Mouse (Mus musculus): ENCODE results near the gene Rbm44.

Rbm44 gene

DNA sequence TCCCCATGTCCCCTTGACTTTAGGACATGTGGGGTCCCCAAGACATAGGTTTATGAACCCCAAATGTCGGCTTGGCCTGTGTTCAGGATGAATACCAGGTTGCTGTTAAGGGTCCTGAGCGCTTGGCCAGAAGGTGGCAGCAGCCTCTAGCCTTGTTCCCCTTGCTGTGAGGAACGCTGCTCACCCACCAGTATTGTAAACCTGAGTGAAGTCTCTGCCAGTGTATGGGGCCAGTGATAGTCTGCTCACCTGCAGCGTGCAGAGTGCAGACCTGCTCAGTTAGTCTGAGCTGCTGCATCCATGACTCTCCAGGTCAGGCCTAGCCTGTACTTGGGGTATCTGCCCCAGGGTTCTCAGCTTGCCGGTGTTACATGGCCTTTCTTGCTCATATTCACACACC, 34.2 kb downstream of the Rbm44 start:
- DNase-seq (ENCODE audit: low spot score in 2 of 2), result peak; percentile 55 to 75

DNA sequence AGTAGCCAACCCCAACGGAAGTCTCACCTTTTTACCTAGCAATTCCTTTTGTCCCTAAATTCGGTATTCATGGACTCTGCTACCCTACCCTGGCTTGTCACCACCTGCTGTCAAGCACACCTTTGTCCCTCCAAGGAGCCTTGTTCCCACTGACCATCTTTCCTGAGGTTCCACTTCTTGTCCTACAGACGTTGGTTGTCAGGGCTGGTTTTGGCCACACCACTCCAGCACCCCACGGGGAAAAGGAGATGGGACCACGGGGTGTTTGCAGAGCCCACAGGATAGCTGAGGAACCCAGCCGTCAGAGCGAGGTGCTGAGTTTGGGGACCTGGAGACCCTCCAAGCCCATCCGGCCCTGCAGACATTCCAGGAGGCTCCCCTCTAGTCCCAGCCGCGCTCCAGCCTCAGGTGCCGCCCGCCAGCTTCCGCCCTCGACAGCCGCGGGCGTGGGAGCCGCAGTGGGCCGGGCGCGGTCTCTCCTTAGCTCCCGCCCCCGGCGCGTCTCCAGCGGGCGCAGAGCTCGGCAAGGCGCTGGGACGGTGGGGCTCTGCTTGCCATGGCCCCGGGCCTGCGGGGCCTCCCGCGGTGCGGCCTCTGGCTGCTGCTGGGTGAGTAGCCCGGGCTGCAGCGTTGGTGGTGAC, 34.8 kb downstream of the Rbm44 start, which contains the start of gene Ramp1:
TSS of gene Ramp1 (plus strand) at position 290 of the 641 bp plus-strand sequence.
- DNase-seq (ENCODE audit: low spot score in 2 of 2), result peak in 1 of 2 experiments; percentile 26

DNA sequence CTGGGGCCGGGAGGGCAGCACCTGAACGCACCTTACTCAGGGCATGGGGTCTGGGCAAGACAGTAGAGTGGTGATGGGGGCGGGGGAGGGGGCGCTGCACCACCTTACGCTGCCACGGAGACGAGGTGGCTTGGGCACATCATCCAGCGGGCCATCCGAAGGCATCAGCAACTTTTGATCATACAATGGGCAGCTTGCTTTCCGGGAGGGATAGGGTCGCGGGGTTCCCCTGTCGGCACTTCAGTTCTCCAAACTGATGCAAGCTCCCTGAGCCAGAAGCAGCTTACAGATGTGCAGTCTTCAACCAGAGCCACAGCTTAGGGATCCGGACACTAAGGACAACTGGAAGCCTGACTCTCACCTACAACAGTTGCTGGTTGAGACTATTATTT, 35.3 kb downstream of the Rbm44 start:
- DNase-seq (ENCODE audit: low spot score in 2 of 2), result no peak

DNA sequence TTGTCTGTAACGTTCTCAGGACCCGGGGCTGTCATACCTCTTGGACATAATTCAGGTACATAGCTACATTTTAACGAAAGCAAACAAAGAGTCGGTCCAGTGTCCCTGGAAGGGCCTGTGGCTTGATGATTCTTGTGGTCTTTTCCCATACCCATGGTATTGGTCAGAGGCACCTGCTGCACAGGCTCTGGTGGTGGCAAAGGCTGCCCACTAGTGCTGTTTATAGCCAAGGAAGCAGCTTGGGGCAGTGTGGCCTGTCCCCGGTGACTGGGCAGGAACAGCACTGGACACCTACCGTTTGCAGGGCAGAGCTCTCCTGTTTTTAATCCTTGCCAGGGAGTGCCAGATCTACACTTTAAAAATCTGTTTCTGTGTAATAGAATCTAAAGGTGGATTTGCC, 35.8 kb downstream of the Rbm44 start:
- no peak for DNase-seq (ENCODE audit: low spot score in 2 of 2)

DNA sequence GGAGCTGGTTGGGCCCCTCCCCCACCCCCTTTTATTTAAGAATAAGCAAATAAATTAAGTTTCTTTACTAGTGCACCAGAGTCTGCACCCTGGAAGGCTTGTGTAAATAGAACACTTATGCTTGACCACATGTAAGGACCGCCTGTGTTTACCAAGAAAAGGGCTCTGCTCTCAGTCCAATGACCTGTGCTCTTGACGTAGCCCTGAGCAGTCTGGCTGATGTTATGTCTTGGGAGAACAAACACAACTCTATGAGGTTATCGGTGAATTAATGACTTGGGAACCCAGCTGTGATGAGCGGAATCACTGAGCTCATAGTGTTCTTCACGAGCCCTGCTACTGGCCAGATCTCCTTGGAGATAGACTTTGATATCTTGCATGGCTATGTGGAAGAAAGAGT, 36.4 kb downstream of the Rbm44 start:
- no peak for DNase-seq (ENCODE audit: low spot score in 2 of 2)

DNA sequence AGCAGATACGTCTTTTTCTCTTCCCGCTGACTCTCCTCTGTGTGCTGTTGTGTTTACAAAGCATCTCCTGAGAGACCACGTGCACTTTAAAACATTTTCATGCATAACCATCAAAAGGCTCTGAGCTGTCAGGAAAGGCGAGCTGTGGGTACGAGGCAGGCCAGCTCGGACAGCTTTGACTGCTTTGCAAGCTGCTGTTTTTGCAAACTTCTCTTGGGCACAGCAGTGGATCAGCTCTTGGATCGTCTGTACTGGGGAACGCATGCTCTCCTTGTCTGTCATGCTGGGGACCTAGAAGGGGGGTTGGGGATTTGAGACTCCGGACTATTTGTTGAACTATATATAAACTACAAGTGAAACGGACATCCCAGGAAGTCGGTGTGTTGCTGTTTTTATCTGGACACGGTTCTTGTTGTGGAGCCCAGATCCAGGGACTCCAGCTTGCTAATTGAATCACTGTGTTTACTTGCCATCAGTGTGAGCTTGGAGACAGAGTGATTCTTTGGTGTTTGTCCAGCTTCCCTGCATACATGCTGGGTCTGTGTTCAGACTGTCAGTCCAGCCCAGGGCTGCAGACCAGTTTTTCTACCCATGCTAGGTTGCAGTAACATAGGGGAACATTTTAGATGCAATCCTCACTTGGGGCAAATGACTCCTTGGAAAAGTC, 37.0 kb downstream of the Rbm44 start:
- DNase-seq (ENCODE audit: low spot score in 2 of 2), result no peak

DNA sequence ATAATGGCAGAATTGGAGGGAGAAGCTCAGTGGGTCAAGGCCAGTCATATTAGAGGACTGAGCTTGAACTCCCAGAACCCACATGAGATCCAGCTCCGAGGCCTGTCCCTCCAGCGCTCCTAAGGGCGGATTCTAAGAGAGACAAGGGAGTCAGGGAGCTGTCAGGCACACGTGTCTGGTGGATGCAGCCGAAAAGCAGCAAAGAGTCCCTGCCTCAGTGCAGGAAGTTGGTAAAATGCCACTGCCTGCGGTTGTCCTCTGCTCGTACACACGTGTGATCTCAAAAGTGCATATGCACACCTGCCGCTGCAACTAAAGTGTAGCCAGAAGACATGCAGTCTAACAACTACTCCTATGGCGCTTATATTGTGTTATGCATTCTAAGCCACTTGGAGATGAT, 38.4 kb downstream of the Rbm44 start:
- DNase-seq (ENCODE audit: low spot score in 2 of 2), result no peak

DNA sequence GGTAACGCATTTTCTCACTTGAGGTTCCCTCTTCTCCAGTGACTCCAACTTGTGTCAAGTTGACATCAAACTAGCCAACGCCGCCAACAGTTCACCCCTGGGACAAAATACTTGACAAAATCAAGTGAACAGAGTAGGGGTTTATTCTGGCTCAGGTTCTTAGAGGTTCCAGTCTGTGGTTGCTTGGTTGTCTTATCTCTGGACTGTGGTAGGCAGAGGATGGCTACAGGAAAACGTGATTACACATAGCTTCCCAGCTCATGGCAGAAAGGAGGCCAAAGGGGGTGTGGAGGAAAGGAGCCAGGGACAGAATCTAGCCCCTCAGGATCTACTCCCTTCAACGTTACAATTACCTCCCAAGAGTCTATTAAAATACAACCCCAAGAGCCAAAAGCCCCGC, 41.8 kb downstream of the Rbm44 start:
- DNase-seq (ENCODE audit: low spot score in 2 of 2), result no peak

DNA sequence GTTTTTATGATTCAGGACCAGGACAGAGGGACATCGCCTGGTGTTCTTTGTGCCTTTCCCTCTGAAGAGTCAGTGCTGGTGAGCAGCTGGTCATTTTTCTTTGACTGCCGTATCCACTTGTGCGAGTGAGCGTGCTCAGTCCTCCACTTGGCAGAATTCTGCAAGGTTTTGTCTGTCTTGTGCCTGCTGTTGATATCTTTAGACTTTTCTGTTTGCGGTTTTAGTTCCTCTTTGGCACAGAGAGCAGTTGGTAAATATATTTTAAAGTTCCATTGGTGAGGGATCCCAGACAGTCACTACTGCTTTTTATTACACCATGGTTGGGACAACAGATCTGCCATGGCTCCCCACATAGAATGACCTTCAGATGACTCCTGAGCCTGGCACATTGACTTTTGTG, 42.4 kb downstream of the Rbm44 start:
- no peak for DNase-seq (ENCODE audit: low spot score in 2 of 2)

DNA sequence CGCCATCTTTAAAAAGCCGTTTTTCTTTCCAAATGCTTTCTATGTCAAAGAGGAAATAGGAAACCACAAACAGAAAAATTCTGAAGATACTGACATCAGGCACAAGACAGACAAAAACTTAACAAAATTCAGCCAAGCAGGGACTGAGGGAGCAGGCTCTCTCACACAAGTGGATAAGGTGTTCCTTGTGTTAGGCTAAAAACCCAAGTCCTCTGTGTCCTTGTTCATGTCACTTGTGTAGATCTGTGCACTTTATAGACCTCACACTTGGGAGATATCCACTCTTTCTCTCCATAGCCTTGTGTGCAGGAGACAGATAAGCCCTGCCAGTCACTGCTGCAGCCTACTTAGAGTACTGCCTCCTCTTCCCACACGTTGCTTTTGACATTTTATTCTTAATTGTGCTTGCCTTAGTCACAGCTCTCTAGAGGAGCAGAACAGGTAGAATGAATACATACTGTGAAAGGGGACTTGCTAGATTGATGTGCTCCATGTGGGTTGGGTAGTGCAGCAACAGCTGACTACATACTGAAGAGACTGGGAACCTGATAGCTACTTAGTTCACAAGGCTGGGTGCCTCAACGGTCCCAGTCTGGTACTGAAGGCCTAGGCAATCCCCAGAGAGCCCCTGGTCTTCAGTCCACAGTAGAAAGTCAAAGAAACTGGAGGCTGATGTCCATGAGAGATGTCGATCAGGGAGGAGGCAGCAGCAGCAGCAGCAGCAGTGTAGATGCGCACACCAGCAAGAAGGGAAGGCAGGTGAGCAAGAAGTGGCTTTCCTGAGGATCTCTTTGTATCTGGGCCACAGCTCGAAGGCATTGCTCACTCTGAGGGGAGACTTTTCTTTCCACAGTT, 43.1 kb downstream of the Rbm44 start:
- DNase-seq (ENCODE audit: low spot score in 2 of 2), result no peak

DNA sequence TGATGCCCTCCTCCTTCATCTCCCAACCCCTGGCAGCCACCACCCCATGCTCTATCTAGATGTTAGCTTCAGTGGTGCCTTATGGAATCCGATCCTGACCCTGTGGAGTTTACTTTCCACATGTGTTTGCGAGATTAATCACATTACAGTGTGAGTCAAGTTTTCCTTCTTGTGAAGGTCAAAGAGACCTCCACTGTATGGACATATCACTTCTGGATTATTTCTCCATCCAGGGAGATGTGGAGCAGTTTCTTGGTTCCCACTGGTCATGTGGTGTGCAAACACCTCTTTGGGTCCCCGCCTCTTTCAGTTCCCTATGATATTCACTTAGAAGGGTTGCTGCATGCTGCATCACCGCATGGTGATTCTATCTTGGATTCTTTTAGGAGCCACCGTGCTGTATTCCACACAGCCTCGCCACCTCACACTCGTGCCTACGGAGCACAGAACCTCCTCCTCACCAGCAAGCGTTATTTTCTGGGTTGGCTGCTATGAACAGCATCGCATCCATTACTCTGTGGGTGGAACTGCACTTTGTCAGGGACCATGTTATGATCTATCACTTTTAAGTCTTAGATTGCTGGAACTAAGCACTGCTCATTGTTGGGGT, 44.1 kb downstream of the Rbm44 start:
- no peak for DNase-seq (ENCODE audit: low spot score in 2 of 2)

DNA sequence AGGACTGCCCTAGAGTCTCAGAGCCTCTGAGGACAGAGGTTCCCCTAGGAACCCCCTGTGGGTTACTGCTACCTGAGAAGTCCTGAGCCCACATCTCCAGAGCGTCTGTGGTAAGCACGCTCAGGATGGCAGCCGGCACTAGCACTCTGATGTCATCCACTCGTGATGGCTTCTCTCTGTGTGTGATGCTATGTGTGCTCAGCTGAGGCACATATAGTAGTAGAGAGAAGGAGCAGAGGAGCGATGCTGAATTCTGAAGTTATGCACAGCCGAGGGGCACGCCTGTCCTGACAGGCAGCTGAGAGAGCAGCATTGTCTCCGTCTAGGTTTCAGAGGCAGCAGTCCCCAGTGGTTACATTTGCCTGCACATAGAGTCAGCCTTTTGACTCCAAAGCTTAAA, 47.3 kb downstream of the Rbm44 start:
- DNase-seq (ENCODE audit: low spot score in 2 of 2), result no peak

DNA sequence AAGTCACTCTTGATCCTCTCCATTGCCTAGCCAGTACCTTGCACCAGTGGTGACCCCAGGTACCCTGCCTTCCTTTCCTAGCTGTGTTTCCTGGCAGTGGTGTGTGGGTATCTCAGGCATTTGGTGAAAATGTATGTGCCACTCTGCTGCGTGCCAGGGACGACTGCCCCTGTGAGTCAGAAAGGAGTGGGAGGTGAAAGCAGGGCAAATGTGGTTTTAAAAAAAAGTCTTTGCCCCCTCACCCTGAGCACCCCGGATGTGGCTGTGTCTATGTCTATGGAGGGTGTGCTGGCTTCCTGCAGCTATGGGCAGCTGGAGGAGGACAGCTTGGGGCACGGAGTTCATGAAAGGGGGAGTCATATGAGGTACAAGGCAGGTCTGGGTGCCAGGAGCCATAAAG, 48.4 kb downstream of the Rbm44 start:
- DNase-seq (ENCODE audit: low spot score in 2 of 2), result peak; percentile 59 to 67

DNA sequence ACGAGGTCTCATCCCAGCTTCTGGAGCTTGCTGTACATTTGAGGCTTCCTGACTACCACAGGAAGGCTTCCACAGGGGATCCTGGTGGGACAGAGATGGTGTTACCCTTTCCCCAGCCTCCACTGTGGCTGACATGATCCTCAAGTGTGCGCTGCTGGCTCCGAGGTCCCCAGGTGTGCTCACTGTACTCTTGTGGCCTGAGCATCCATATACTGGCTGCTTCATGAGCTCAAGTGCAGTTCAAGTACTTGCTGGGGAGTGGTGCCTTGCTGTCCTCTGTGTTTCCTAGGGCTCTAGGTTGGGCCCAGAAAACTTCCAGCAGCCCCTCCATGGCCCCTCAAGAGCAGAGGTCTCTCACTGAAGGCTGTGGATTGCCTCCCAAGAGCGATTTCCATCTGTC, 48.8 kb downstream of the Rbm44 start:
- DNase-seq (ENCODE audit: low spot score in 2 of 2), result no peak

DNA sequence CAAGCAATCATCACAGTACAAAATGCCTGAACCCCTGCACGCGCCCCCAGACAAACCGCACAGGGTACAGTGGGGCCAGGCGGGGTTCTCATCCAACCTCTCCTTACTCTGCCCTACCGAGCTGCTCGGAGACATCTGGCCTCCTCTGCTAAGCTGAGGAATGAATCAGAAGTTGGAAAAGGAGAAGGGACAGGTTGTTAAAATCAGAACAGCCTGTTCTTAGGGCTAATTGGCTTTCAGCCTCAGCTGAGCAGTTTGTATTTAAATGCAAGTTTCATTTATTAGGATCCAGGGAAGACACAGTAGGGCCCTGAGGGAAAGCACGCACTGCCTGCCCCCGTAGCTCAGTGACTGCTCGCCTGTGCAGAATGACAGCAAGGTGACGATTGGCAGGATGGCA, 54.9 kb downstream of the Rbm44 start:
- no peak for DNase-seq (ENCODE audit: low spot score in 2 of 2)

DNA sequence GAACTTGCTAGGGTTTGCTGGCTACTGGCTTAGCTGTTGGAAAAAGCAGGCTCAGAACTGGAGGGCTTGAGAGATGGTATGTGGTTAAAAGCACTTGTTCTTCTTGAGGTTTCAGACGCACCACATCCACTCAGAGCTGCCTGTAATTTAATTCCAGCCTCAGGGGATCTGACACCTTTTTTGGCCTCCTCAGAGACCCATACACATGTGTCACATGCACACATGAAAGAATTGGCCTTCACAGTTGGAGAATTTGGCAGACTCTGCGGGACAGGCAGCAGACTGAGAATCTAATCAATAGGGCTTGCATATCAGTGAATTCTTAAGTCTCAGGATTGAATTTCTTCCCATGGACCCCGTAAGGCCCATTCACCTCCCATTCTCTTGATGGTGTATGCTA, 56.2 kb downstream of the Rbm44 start:
- no peak for DNase-seq (ENCODE audit: low spot score in 2 of 2)

DNA sequence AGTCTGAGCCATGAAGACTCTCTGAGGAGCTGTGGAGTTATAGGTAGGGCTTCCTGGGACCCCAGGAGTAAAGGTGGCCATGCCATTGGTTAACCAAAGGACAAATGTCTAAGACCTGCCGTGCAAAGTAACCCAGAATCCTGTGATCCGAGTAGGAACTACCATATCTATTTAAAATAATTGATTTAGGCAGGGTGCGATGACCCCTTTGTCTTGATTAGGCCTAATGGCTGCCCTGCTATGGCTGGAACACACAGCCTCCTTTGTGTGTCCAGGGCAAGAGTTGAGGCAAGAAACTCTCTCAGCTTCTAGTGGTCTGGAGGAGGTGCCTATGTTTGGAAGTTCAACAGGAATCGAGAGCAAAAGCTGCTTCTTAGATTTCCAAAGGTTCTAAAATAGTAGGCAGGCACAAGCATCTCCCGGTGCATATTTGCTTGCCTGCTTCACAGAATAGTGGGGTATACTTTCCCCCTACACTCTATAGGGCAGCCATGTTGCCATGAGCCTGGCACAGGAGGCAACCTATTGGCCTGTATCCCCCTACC, 59.4 kb downstream of the Rbm44 start:
- DNase-seq (ENCODE audit: low spot score in 2 of 2), result no peak

DNA sequence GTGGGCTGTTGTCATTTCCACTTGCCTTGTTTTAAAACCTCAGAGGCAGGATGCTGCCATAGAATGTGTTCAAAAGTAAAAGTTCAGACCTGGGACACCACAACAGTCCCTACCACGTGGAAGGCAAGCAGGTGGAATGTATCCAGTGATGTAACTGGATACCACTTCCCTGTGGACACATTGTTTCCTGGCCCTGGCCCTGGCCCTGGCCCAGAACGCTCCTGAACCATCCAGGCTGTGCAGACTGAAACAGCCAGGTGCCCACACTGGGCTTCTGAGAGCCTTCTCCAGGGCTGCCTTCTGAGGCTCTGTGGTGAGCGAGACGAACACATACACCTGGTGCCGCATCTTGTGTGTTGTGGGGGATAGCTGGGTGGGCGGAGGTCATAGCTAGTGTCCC, 60.8 kb downstream of the Rbm44 start:
- DNase-seq (ENCODE audit: low spot score in 2 of 2), result no peak

DNA sequence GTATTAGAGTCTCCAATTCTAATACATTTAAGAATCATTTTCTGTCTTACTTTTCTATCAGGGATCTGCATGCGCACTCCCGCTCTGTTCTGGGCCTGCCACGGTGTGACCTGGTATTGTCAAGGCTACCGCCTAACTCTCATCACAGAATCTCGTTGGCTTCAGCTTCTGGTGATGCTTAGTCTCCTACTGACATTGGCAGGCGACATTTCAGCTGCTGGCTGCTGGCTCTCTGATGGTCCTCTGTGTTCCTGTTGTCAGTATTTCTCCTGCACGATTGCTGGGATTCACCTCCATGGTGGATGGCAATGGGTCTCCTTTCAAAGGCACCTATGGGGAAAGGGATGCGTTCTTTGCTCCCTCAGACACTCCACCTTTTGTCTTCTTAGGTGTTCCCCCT, 61.4 kb downstream of the Rbm44 start:
- DNase-seq (ENCODE audit: low spot score in 2 of 2), result no peak

DNA sequence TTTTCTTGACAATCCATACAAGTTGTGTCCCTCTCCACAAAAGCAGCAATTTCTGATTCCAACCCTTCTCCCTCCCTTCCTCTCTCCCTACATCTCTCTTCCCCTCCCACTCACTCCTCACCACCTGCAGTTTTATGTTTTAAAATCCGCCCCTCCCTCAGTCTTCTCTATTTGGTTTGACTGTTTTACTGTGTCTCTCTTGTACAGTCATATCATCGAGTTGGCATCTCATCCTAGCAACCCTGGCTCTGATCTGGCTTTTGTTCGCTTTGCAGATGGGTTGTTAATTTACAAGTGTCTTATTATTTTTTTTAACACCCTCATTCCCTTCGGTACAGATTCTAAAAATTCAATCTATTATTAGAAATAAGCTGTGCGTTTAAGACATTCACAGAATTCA, 62.0 kb downstream of the Rbm44 start:
- no peak for DNase-seq (ENCODE audit: low spot score in 2 of 2)

DNA sequence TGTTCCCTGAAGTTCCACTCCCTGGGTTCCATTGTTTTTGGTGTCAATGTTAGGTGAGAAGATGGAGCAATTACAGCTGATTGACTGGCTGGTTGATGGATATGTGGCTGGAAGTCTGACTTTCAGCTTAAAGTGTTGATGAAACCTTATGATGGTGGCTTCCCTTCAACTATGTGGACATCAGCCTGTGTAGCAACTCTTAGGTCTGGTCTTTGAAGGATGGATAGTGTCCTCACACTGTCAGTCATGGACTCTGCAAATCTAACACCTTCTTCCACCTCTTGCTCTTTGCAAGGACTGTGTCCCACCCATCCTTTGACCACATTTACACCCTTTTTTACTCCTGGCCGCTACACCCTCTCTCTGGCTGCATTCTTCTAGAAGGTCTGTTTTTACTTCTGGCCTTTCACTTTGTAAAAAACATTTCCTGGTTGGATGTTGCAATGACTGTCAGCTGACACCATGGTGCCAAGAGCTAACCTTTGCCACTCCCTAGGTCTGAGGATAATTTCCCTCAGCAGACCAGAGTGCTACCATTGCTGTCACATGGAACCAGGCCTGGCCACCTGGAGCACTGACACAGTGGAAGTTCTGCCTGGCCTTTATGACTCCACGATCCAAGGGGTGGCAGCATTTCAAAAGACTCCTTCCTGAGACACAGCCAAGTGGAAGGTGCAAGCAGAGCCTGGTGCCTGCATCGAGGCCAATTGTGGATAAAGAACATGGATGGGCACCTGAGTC, 62.6 kb downstream of the Rbm44 start:
- no peak for DNase-seq (ENCODE audit: low spot score in 2 of 2)
